In the genomic region with DNA sequence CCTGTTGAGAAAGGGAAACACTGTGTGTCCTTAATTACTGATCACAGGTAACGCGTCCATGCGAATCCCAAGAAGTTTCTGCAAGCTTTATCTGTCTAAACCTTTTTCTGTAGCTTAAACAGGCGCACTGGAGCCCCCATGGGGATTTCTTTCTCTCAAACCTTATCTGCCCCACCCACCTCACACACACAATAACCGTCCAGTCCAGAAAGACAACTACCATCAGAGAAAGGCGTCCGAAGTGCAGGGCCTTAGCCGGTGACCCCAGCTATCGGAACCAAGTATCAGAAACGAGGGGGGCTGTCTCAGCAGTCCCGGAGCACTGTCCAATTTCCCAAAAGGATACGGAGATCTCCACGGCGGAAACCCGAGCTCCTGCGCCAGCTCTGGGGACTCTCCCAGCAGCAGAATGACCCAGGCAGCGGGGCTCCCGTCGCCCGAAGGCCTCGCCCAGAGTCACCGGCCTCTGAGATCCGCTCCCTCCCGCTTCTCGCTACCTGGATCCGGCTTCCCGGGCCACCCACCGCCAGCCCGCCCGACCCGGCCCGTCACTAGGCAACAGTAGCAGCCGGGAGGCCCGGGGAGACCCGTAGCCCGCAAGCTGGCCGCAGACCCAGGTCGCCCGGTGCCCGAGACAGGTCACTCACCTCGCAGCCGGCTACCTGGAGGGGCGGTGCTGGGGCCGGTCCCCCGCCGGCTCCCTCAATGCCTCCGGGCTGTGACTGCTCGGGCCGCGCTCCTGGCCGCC, we compare ENCODE assay signal across 8 mouse cellular contexts. TPM values are rescaled to one million over a fixed set of nuclear protein-coding genes. Genes with fewer than 3 reads are reported as not detected.
A peak's percentile ranks its signal among the peaks of the same experiment; 100 is the strongest.
DNase-seq lines count a peak whose midpoint lies in the region; ATAC-seq and TF ChIP-seq lines count a peak whose summit lies in the region.

No protein-coding gene starts in this region.

- intact Hi-C loops in gastrocnemius, adult 2 months (cut with DNase I): loop anchor here (1.0 kb wide), 1 partner anchor 47 kb away; a partner anchor contains a TSS

- no peaks in the 10 kb centered on the region for H3K36me3 ChIP-seq in forebrain, embryonic 13.5 days (ENCODE audit: poor library complexity, severe bottlenecking)
- H3K36me3 ChIP-seq in kidney, postnatal 0 days (ENCODE audit: insufficient read depth, low read length): no peaks in the 10 kb centered on the region
- peaks cover 9% of the 10 kb centered on the region for H3K36me3 ChIP-seq in midbrain, embryonic 10.5 days

- no peak; the same call in 1 of the 2 replicates for ATAC-seq in forebrain, embryonic 13.5 days
- ATAC-seq in kidney, postnatal 0 days (replicated peaks; ENCODE audit: low FRiP score, low read depth): peak; percentile 82

- no peak for TF ChIP-seq CTCF in gastrocnemius, adult 2 months (IDR thresholded peaks at IDR 0.05)
- no peak for TF ChIP-seq CTCF in kidney, postnatal 0 days (IDR thresholded peaks at IDR 0.05; ENCODE audit: low read depth)

- H3K4me2 ChIP-seq in forebrain, embryonic 13.5 days: peak overlapping the region; percentile 84
- peak overlapping the region; percentile 89 for H3K4me2 ChIP-seq in kidney, postnatal 0 days (ENCODE audit: low read length)

- H3K9me3 ChIP-seq in forebrain, embryonic 13.5 days (replicated peaks): no peaks in the 10 kb centered on the region
- H3K9me3 ChIP-seq in kidney, postnatal 0 days (replicated peaks; ENCODE audit: low read length): no peaks in the 10 kb centered on the region
- H3K9me3 ChIP-seq in midbrain, embryonic 10.5 days (replicated peaks): no peaks in the 10 kb centered on the region

- peaks cover 20% of the 10 kb centered on the region for H3K4me1 ChIP-seq in forebrain, embryonic 13.5 days
- H3K4me1 ChIP-seq in kidney, postnatal 0 days (replicated peaks; ENCODE audit: insufficient read depth, low read length): peaks cover 4% of the 10 kb centered on the region; the same call in 1 of the 2 replicates
- H3K4me1 ChIP-seq in midbrain, embryonic 10.5 days: peaks cover 15% of the 10 kb centered on the region

- DNase-seq in gastrocnemius, adult 2 months: no peak
- DNase-seq in gastrocnemius, postnatal 25 days: no peak
- peak; percentile 12 for DNase-seq in urinary bladder, postnatal 10 days (ENCODE audit: low spot score)
- DNase-seq in urinary bladder, postnatal 25 days (ENCODE audit: low spot score): no peak
- peak; percentile 23 for DNase-seq in kidney, postnatal 0 days (ENCODE audit: low spot score)
- DNase-seq in midbrain, embryonic 10.5 days (ENCODE audit: low spot score): no peak
- DNase-seq in frontal cortex, postnatal 25 days (ENCODE audit: low spot score in 2 of 2): no peak

- H3K27me3 ChIP-seq in forebrain, embryonic 13.5 days: no peaks in the 10 kb centered on the region
- no peaks in the 10 kb centered on the region for H3K27me3 ChIP-seq in kidney, postnatal 0 days (ENCODE audit: insufficient read depth, low read length)
- H3K27me3 ChIP-seq in midbrain, embryonic 10.5 days (ENCODE audit: low read depth, poor library complexity, severe bottlenecking): no peaks in the 10 kb centered on the region; the same call in 1 of the 2 replicates

- H3K9ac ChIP-seq in forebrain, embryonic 13.5 days: peak overlapping the region; percentile 93
- peak overlapping the region; percentile 90 for H3K9ac ChIP-seq in kidney, postnatal 0 days (ENCODE audit: low read depth, low read length)

- peak overlapping the region; percentile 99 for H3K4me3 ChIP-seq in gastrocnemius, adult 2 months
- peak overlapping the region; percentile 85 for H3K4me3 ChIP-seq in forebrain, embryonic 13.5 days
- H3K4me3 ChIP-seq in kidney, postnatal 0 days (replicated peaks; ENCODE audit: low read depth, low read length): peak overlapping the region; percentile 96
- H3K4me3 ChIP-seq in midbrain, embryonic 10.5 days: peak overlapping the region; percentile 90

- peak overlapping the region; percentile 95 for H3K27ac ChIP-seq in gastrocnemius, adult 2 months
- H3K27ac ChIP-seq in forebrain, embryonic 13.5 days: peak overlapping the region; percentile 66; the same call in 1 of the 2 replicates
- peak overlapping the region; percentile 85 for H3K27ac ChIP-seq in kidney, postnatal 0 days
- peak overlapping the region; percentile 96 for H3K27ac ChIP-seq in midbrain, embryonic 10.5 days (replicated peaks)

- WGBS in forebrain, embryonic 13.5 days: under 1% methylated on average over 50 of the region's 51 CpGs
- 2% methylated on average over 40 of the region's 51 CpGs for WGBS in kidney, postnatal 0 days
- under 1% methylated on average over 50 of the region's 51 CpGs for WGBS in midbrain, embryonic 10.5 days

RNA-seq across cellular contexts. Expression of a gene that starts 0.5 kb away (rescaled TPM):
- total RNA-seq in gastrocnemius, adult 2 months (2021): 10 to 100 TPM; 13.2 to 14.0 TPM
- total RNA-seq in gastrocnemius, postnatal 25 days (2021): 10 to 100 TPM; 11.5 to 12.0 TPM
- polyA plus RNA-seq in forebrain, embryonic 13.5 days (2015; fragmentation: Nextera tagmentation; extraction: Ambion mirVana): 10.5 and 10.8 TPM in 2 replicates
- 6.7 and 7.0 TPM in 2 replicates for polyA plus RNA-seq in kidney, postnatal 0 days (2015; fragmentation: Nextera tagmentation; extraction: Ambion mirVana)
- 8.3 and 9.9 TPM in 2 replicates for polyA plus RNA-seq in midbrain, embryonic 10.5 days (2016; fragmentation: Nextera tagmentation; extraction: Ambion mirVana)

RNA-seq across cellular contexts. Expression of a gene that starts 46.5 kb away (rescaled TPM):
- total RNA-seq in gastrocnemius, adult 2 months (2021): 1 to 10 TPM; 5.2 to 8.8 TPM
- 1 to 10 TPM; 5.2 to 5.6 TPM for total RNA-seq in gastrocnemius, postnatal 25 days (2021)
- 58.5 and 60.4 TPM in 2 replicates for polyA plus RNA-seq in forebrain, embryonic 13.5 days (2015; fragmentation: Nextera tagmentation; extraction: Ambion mirVana)
- 38.5 and 40.7 TPM in 2 replicates for polyA plus RNA-seq in kidney, postnatal 0 days (2015; fragmentation: Nextera tagmentation; extraction: Ambion mirVana)
- 37.2 and 41.3 TPM in 2 replicates for polyA plus RNA-seq in midbrain, embryonic 10.5 days (2016; fragmentation: Nextera tagmentation; extraction: Ambion mirVana)

RNA-seq across cellular contexts. Expression of a gene that starts 59.2 kb away (rescaled TPM):
- 10 to 100 TPM; 19.3 to 20.1 TPM for total RNA-seq in gastrocnemius, adult 2 months (2021)
- 10 to 100 TPM; 15.2 to 15.3 TPM for total RNA-seq in gastrocnemius, postnatal 25 days (2021)
- 24.9 and 27.4 TPM in 2 replicates for polyA plus RNA-seq in forebrain, embryonic 13.5 days (2015; fragmentation: Nextera tagmentation; extraction: Ambion mirVana)
- 28.3 and 30.9 TPM in 2 replicates for polyA plus RNA-seq in kidney, postnatal 0 days (2015; fragmentation: Nextera tagmentation; extraction: Ambion mirVana)
- polyA plus RNA-seq in midbrain, embryonic 10.5 days (2016; fragmentation: Nextera tagmentation; extraction: Ambion mirVana): 28.5 and 31.4 TPM in 2 replicates

Comparison
In these comparisons a context has a peak if more than half of its experiments do, and no peak if none do; other contexts are left out.
1. DNase-seq: peak in urinary bladder, postnatal 10 days (single experiment) and kidney, postnatal 0 days (single experiment); none in gastrocnemius, adult 2 months (single experiment), gastrocnemius, postnatal 25 days (single experiment), urinary bladder, postnatal 25 days (single experiment), midbrain, embryonic 10.5 days (single experiment) and frontal cortex, postnatal 25 days (0 of 2).
2. Peak in every context shown above with its lines, with median percentiles within 50 percentile points of each other: H3K27ac ChIP-seq and H3K4me3 ChIP-seq.